In the genomic region with DNA sequence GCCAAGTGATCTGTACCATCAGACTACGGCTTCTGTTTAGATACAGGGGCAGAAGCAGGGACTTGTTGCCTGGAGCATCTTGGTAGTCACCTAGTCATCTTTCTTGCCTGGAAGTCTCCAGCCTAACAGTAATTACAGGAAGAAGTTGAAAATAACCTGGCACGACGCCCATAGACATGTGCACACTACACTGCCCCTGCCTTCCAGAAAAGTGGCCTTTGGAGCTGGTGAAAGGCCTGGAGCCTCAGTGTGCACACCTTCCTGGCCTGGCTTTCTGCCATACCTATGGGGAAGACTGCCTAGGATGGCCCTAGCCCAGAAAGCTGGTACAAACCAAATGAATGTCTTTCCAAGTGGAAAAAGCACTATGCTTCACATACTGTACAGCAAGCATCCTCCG, we compare ENCODE assay signal across 10 mouse cellular contexts.
A peak's percentile ranks its signal among the peaks of the same experiment; 100 is the strongest.
DNase-seq lines count a peak whose midpoint lies in the region; ATAC-seq and TF ChIP-seq lines count a peak whose summit lies in the region.
"Had no signal": no experiment of that assay in that cellular context is flagged by ENCODE, and none has a peak within 500 bp of the region (broad histone marks: within the 10 kb centered on the region; RNA-seq: fewer than 3 reads in every experiment).

No protein-coding gene starts in this region.

- WGBS in intestine, postnatal 0 days = 69% methylated on average over 4 of the region's 4 CpGs
- 85% methylated on average over 4 of the region's 4 CpGs for WGBS in intestine, embryonic 15.5 days

- no peak overlapping the region for H3K27ac ChIP-seq in intestine, postnatal 0 days (ENCODE audit: low read depth, low read length)
- H3K27ac ChIP-seq in intestine, embryonic 15.5 days = no peak overlapping the region
- H3K27ac ChIP-seq: hindbrain, postnatal 0 days; liver, embryonic 15.5 days had no signal

- no peaks in the 10 kb centered on the region for H3K9me3 ChIP-seq in intestine, postnatal 0 days (ENCODE audit: control insufficient read depth)
- no peaks in the 10 kb centered on the region for H3K9me3 ChIP-seq in intestine, embryonic 15.5 days
- H3K9me3 ChIP-seq: liver, embryonic 15.5 days had no signal

- H3K4me2 ChIP-seq in intestine, postnatal 0 days (replicated peaks; ENCODE audit: low read depth) = no peak overlapping the region
- H3K4me2 ChIP-seq in intestine, embryonic 15.5 days (replicated peaks) = no peak overlapping the region
- H3K4me2 ChIP-seq: liver, embryonic 15.5 days had no signal

- no peaks in the 10 kb centered on the region for H3K27me3 ChIP-seq in intestine, postnatal 0 days (replicated peaks; ENCODE audit: control insufficient read depth, insufficient read depth, low read length)
- no peaks in the 10 kb centered on the region for H3K27me3 ChIP-seq in intestine, embryonic 15.5 days (replicated peaks)
- H3K27me3 ChIP-seq: liver, embryonic 15.5 days had no signal

- H3K4me1 ChIP-seq in intestine, postnatal 0 days (replicated peaks; ENCODE audit: control insufficient read depth, insufficient read depth, low read length) = 0 out of 2 replicates have a peak, but pooled peaks cover 6% of the 10 kb centered on the region
- peaks cover 8% of the 10 kb centered on the region; the same call in 1 of the 2 replicates for H3K4me1 ChIP-seq in intestine, embryonic 15.5 days (replicated peaks)
- H3K4me1 ChIP-seq: liver, embryonic 15.5 days had no signal

- DNase-seq in brain, adult 2 months (ENCODE audit: low read depth, low spot score) = peak; percentile 89
- peak; percentile 58 for DNase-seq in heart, adult 8-10 months (ENCODE audit: low spot score)
- DNase-seq in kidney, postnatal 10 days = peak; percentile 87
- no peak for DNase-seq in layer of hippocampus, adult 18-20 months (ENCODE audit: low spot score in 2 of 2)
- DNase-seq in yolk sac, embryonic 10.5 days (ENCODE audit: low spot score) = no peak

- no peak for TF ChIP-seq CTCF in intestine, postnatal 0 days (IDR thresholded peaks at IDR 0.05; ENCODE audit: low read depth)

- no peak overlapping the region for H3K9ac ChIP-seq in intestine, postnatal 0 days (ENCODE audit: low read depth, low read length)
- no peak overlapping the region for H3K9ac ChIP-seq in intestine, embryonic 15.5 days
- H3K9ac ChIP-seq: liver, embryonic 15.5 days had no signal

- H3K4me3 ChIP-seq in intestine, postnatal 0 days (ENCODE audit: low read depth, low read length) = no peak overlapping the region
- H3K4me3 ChIP-seq in intestine, embryonic 15.5 days (replicated peaks) = no peak overlapping the region
- H3K4me3 ChIP-seq: liver, embryonic 15.5 days had no signal

- ATAC-seq in intestine, postnatal 0 days = peak; percentile 76
- no peak for ATAC-seq in intestine, embryonic 15.5 days
- no peak for ATAC-seq in megakaryocyte-erythroid progenitor cell, adult 5-6 weeks (replicated peaks; ENCODE audit: low FRiP score, low TSS enrichment, poor library complexity, severe bottlenecking)
- ATAC-seq: hindbrain, postnatal 0 days had no signal

- H3K36me3 ChIP-seq in intestine, postnatal 0 days (ENCODE audit: control insufficient read depth, insufficient read depth) = no peaks in the 10 kb centered on the region
- H3K36me3 ChIP-seq in intestine, embryonic 15.5 days = no peaks in the 10 kb centered on the region
- H3K36me3 ChIP-seq: liver, embryonic 15.5 days had no signal

Comparison
In these comparisons a context has a peak if more than half of its experiments do, and no peak if none do; other contexts are left out.
1. DNase-seq: peak in brain, adult 2 months (single experiment), heart, adult 8-10 months (single experiment) and kidney, postnatal 10 days (single experiment); none in layer of hippocampus, adult 18-20 months (0 of 2) and yolk sac, embryonic 10.5 days (single experiment).